Mouse (Mus musculus) hindbrain, embryonic 14.5 days (tissue): ENCODE results near the gene Rab40c. TPM values are rescaled to one million over a fixed set of nuclear protein-coding genes. Genes with fewer than 3 reads are reported as not detected.

Source experiments
- ATAC-seq: fragments of 200-750 bp; cut with Nextera tagmentation; 2 replicates; pipeline ENCODE4 v1.8.0; 2017; ENCODE audit warnings: moderate number of reproducible peaks, mild to moderate bottlenecking, moderate TSS enrichment, moderate library complexity; ENCODE audit not compliant: low FRiP score
- DNase-seq: peaks from one replicate; pipeline ENCODE4 v3.0.0-alpha.2; 2015; ENCODE audit warnings: low spot score
- H3K27ac ChIP-seq: fragments of 300-500 bp; sonication (generic); 2 replicates; pipeline ENCODE4 v1.5.1; 2014; ENCODE audit warnings: mild to moderate bottlenecking, moderate library complexity
- H3K27me3 ChIP-seq: fragments of 300-500 bp; sonication (generic); 2 replicates; pipeline ENCODE4 v1.6.1; 2014; ENCODE audit warnings: mild to moderate bottlenecking, low read length, mixed read lengths; ENCODE audit not compliant: control insufficient read depth, insufficient read depth
- H3K36me3 ChIP-seq: fragments of 300-500 bp; sonication (generic); replicated peaks from 2 replicates; pipeline ENCODE4 v1.6.1; 2014; ENCODE audit not compliant: control insufficient read depth, insufficient read depth
- H3K4me1 ChIP-seq: fragments of 300-500 bp; sonication (generic); replicated peaks from 2 replicates; pipeline ENCODE4 v1.6.1; 2014; ENCODE audit warnings: antibody characterized with exemption, low read length, mixed read lengths; ENCODE audit not compliant: control insufficient read depth, insufficient read depth
- H3K4me2 ChIP-seq: fragments of 300-500 bp; sonication (generic); replicated peaks from 2 replicates; pipeline ENCODE4 v1.6.1; 2014; ENCODE audit warnings: mild to moderate bottlenecking, moderate library complexity
- H3K4me3 ChIP-seq: fragments of 300-500 bp; sonication (generic); replicated peaks from 2 replicates; pipeline ENCODE4 v1.5.1; 2014; ENCODE audit warnings: mild to moderate bottlenecking, low read length
- H3K9ac ChIP-seq: fragments of 300-500 bp; sonication (generic); 2 replicates; pipeline ENCODE4 v1.6.1; 2014
- H3K9me3 ChIP-seq: fragments of 300-500 bp; sonication (generic); 2 replicates; pipeline ENCODE4 v1.6.1; 2016; ENCODE audit warnings: low read length; ENCODE audit not compliant: control insufficient read depth
- WGBS: fragments of 180-500 bp; shearing (Covaris S2); extraction: QIAGEN DNeasy Blood & Tissue Kit; methylation state at CpG from one replicate; pipeline ENCODE4 v1.1.7; 2014; 5-methylcytosine and 5-hydroxymethylcytosine counted together
- polyA plus RNA-seq: library from polyadenylated mRNA; unstranded; fragments of >200 nt; fragmentation: Nextera tagmentation; extraction: Ambion mirVana; gene quantifications from 2 replicates; pipeline ENCODE4 v1.2.1, GENCODE M21; 2014

The Rab40c gene
- polyA plus RNA-seq, 1 experiment from 2014 or later: 28.1 TPM

GRCm38 (mm10) chr17:25948051-25948450 lies 28.5 kb upstream of the Rab40c start:
- no peak overlapping the region for H3K4me3 ChIP-seq
- no peak overlapping the region for H3K9ac ChIP-seq
- H3K27ac ChIP-seq: no peak overlapping the region
- no peak for ATAC-seq
- H3K4me1 ChIP-seq: peaks cover 11% of the 10 kb centered on the region
- H3K36me3 ChIP-seq: no peaks in the 10 kb centered on the region
- WGBS: 81% methylated on average over 8 of the region's 8 CpGs
- no peak for DNase-seq
- H3K9me3 ChIP-seq: no peaks in the 10 kb centered on the region
- no peak overlapping the region for H3K4me2 ChIP-seq
- peaks cover 35% of the 10 kb centered on the region for H3K27me3 ChIP-seq

DNA sequence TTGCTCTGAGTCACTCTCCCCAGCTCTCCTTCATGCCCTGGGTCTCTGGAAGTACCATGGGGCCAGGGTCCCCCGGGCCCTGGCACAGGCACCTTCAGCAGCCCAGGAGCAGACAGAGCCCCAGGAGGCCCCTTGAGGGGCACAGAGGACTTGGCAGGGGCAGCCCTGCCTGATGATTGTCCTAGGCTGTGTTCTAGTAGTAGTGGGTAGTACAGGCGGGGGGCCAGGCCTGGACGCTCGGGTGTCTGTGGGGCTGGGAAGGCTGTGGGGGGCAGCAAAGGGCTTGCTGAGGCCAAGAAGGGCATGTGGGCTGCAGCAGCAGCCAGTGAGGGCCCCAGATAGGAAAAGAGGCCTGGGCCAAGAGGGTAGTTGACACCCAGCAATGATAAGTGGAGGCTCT lies 28.0 kb upstream of the Rab40c start:
- WGBS: 90% methylated on average over 4 of the region's 4 CpGs
- H3K9ac ChIP-seq: no peak overlapping the region
- H3K4me3 ChIP-seq: no peak overlapping the region
- peaks cover 11% of the 10 kb centered on the region for H3K4me1 ChIP-seq
- ATAC-seq (no peak), DNase-seq (no peak)
- no peaks in the 10 kb centered on the region for H3K36me3 ChIP-seq
- H3K27ac ChIP-seq: no peak overlapping the region
- peaks cover 30% of the 10 kb centered on the region for H3K27me3 ChIP-seq
- H3K9me3 ChIP-seq: no peaks in the 10 kb centered on the region
- no peak overlapping the region for H3K4me2 ChIP-seq

DNA sequence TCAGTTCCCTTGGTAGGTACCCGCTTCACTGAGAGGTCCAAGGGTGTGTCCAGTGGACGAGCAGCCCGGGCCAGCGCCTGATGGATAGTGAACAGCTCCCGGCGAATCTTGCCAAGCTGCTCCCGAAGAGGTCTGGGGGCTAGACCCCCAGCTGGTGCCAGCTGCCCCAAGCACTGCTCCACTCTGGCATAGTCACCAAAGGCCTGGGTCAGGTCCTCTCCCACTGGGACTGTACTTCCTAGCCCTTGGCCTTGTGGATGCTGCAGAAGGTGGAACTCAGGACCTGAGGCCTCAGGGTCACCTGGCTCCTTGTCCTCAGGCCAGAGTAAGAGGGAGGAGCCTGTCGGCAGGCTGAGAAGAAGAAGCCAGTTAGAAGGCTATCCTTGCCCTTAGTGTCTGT lies 27.4 kb upstream of the Rab40c start:
- Histone ChIP-seq H3K4me3 (no peak overlapping the region), H3K27ac (no peak overlapping the region), H3K9ac (no peak overlapping the region), H3K9me3 (no peaks in the 10 kb centered on the region), H3K4me2 (no peak overlapping the region), H3K4me1 (peaks cover 13% of the 10 kb centered on the region), H3K36me3 (no peaks in the 10 kb centered on the region), H3K27me3 (peaks cover 23% of the 10 kb centered on the region)
- 82% methylated on average over 8 of the region's 8 CpGs for WGBS
- DNase-seq (no peak), ATAC-seq (no peak)

DNA sequence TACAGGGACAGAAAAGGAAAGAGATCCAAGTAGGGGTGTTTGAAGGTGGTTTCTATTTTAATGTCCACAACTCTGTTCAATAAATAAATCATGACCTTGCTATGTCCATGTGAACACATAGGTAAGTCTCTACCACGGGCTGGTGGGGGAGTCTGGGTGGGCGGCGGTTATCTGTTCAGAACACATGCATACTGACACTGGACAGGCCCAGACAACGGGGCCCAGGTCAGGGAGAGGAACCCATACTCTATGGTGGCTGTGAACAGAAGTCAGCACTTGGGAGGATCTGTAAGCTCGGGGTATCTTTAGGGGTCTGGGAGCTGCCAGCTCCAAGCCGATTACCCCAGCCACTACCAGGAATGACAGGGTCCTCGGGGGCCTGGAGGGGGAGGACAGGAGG lies 26.8 kb upstream of the Rab40c start:
- DNase-seq (no peak), ATAC-seq (no peak)
- H3K27me3 ChIP-seq: peaks cover 18% of the 10 kb centered on the region
- no peak overlapping the region for H3K27ac ChIP-seq
- WGBS: 81% methylated on average over 7 of the region's 7 CpGs
- H3K36me3 ChIP-seq: no peaks in the 10 kb centered on the region
- H3K4me2 ChIP-seq: no peak overlapping the region
- peaks cover 9% of the 10 kb centered on the region for H3K4me1 ChIP-seq
- no peaks in the 10 kb centered on the region for H3K9me3 ChIP-seq
- H3K4me3 ChIP-seq: no peak overlapping the region
- H3K9ac ChIP-seq: no peak overlapping the region

DNA sequence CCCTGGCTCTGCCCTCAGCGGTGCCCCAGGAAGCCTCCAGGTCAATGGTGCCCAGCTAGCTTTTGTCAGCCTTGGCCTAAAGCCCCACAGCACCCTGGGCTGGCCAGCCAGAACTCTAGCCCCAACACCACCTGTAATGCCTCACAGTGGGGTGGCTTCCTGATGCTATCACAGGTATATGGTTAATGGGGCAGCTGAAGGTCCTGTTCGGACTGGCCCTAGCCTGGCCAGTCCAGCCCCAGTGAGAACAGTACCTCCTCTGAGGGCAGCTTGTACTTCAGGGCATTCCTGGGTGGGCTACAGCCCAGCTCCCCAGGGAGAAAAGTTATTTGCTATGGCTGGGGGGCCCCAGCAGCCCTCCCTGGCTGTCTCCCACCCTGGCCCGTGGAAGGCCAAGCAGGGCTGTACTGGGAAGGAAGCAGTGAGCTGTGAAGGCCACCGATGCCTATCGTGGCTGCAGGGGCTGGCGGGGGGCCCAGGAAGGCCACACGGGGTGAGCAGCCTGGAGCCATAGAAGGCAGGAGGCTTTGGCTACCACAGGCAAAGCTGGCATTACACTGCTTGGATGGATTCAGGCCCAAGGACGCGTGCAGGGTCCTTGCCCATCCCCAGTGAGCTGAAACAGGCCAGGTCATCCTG lies 26.1 kb upstream of the Rab40c start:
- peaks cover 11% of the 10 kb centered on the region for H3K27me3 ChIP-seq
- H3K4me2 ChIP-seq: no peak overlapping the region
- H3K4me3 ChIP-seq: no peak overlapping the region
- H3K27ac ChIP-seq: no peak overlapping the region
- no peaks in the 10 kb centered on the region for H3K9me3 ChIP-seq
- H3K9ac ChIP-seq: no peak overlapping the region
- H3K4me1 ChIP-seq: peaks cover 13% of the 10 kb centered on the region
- no peaks in the 10 kb centered on the region for H3K36me3 ChIP-seq
- 61% methylated on average over 9 of the region's 9 CpGs for WGBS
- DNase-seq (no peak), ATAC-seq (no peak)

DNA sequence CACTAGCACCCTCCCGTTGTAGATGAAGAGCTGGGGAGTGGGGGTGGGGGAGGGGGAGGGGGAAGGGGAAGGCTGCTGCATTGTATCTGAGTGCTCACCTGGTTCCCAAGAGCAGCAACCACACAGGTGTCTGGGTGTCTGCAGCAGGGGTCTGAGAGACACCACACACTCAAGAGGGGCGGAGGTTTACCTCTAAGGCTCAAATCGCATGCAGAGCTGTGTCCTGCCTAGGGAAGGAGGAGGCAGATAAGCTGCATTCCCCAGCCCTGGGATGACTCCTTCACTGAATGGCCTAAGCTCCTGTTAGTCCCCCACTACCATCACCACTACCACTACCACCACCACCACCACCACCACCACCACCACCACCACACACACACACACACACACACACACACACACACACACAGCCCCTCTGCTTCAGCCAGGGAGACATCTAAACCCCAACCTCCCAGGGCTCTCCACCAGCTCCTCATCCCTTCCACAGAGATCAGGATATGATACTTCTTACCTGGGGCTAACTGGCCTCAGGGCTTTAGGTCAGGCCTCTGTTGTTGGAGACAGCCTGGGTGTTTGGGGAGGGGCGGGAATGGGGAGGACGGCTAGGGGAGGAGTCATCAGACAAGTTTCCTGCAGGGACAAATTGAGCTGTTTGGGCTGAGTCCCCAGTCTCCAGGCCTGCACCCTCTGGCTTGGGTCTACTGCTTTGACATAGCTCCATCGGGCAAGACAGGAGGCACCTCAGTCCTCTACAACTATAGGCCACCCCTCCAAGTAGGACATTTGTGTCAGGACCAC lies 25.0 kb upstream of the Rab40c start, which contains the start of the genes Pigq and Nhlrc4:
Gene Pigq, minus strand, starts transcription at position 571 of the 798 bp plus-strand sequence.
Gene Nhlrc4, minus strand, starts transcription at position 596 of the 798 bp plus-strand sequence.
- Histone ChIP-seq H3K4me2 (no peak within 1 kb of the TSS), H3K4me3 (no peak within 1 kb of the TSS), H3K9ac (no peak within 1 kb of the TSS), H3K9me3 (no peaks in the 10 kb centered on the region), H3K36me3 (no peaks in the 10 kb centered on the region), H3K4me1 (peaks cover 17% of the 10 kb centered on the region), H3K27me3 (0 out of 2 replicates have a peak, but pooled peaks cover under 1% of the 10 kb centered on the region), H3K27ac (no peak within 1 kb of the TSS)
- DNase-seq: no peak
- no peak for ATAC-seq
- WGBS: 66% methylated on average over 6 of the region's 6 CpGs

- H3K4me1 ChIP-seq: peaks cover 17% of the 10 kb centered on the region
- H3K9me3 ChIP-seq: no peaks in the 10 kb centered on the region
- H3K4me2 ChIP-seq: no peak overlapping the region
- H3K27ac ChIP-seq: no peak overlapping the region
- no peaks in the 10 kb centered on the region for H3K27me3 ChIP-seq
- no peak overlapping the region for H3K4me3 ChIP-seq
- 73% methylated on average over 9 of the region's 9 CpGs for WGBS
- no peaks in the 10 kb centered on the region for H3K36me3 ChIP-seq
- ATAC-seq (no peak), DNase-seq (no peak)
- no peak overlapping the region for H3K9ac ChIP-seq
These were observed 24.2 kb upstream of the Rab40c start for GRCm38 (mm10) chr17:25943769-25944168.

GRCm38 (mm10) chr17:25943221-25943620 lies 23.7 kb upstream of the Rab40c start:
- no peak for DNase-seq
- Histone ChIP-seq H3K36me3 (no peaks in the 10 kb centered on the region), H3K4me1 (peaks cover 17% of the 10 kb centered on the region), H3K27ac (no peak overlapping the region), H3K9me3 (no peaks in the 10 kb centered on the region), H3K9ac (no peak overlapping the region), H3K4me2 (no peak overlapping the region), H3K4me3 (no peak overlapping the region), H3K27me3 (no peaks in the 10 kb centered on the region)
- no peak for ATAC-seq
- 89% methylated on average over 3 of the region's 3 CpGs for WGBS

DNA sequence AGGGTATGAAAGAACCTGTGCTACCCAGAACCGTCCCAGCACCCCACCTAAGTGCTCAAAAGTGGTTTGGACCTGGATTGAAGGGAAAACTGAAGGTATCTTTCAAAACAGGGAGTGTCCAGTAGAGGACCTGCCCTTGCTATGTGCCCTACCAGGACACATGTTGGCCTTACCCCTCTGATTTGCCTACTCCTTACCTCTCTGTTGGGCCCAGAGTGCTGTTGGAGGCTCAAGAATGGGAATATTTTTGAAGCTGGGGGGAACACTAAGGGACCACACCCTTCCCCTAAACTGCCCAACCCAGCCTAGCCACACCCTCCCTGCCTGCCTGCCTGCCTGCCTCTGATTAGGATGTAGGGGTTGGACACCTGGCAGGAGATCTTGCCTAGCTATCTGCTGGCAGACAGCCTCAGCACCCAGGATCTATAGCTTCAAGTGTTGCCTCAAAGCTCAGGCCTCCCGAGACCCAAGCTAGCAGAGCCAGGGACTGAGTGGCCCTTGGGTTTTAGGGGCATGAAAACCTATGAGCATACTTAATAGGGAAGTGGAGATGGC lies 23.1 kb upstream of the Rab40c start:
- no peak for ATAC-seq
- no peaks in the 10 kb centered on the region for H3K9me3 ChIP-seq
- no peak overlapping the region for H3K27ac ChIP-seq
- H3K36me3 ChIP-seq: no peaks in the 10 kb centered on the region
- no peak overlapping the region for H3K4me2 ChIP-seq
- no peaks in the 10 kb centered on the region for H3K27me3 ChIP-seq
- H3K4me1 ChIP-seq: peaks cover 17% of the 10 kb centered on the region
- DNase-seq: no peak
- no peak overlapping the region for H3K4me3 ChIP-seq
- H3K9ac ChIP-seq: no peak overlapping the region
- WGBS: 95% methylated on average over 2 of the region's 2 CpGs
